Mouse (Mus musculus): ENCODE data around the gene Aif1.

GRCm38 (mm10) chr17:35187345-35187744 is 11.5 kb upstream of the Aif1 start:
- TF ChIP-seq CTCF (IDR thresholded peaks at IDR 0.05; ENCODE audit: control insufficient read depth, insufficient read depth, insufficient read length) (no peak), USF1 (IDR thresholded peaks at IDR 0.05; ENCODE audit: low read depth) (no peak), MYOG (IDR thresholded peaks at IDR 0.05; ENCODE audit: control insufficient read depth, extremely low read depth, insufficient read length) (no peak), MAX (IDR thresholded peaks at IDR 0.05) (no peak), CEBPB (IDR thresholded peaks at IDR 0.05; ENCODE audit: low read depth) (no peak)

Data from C2C12 (cell line).